Mouse (Mus musculus) thymus, postnatal 36 days (tissue): ENCODE data around the gene Zfp672.
"Not testable (repeated sequence)": the region's sequence is repeated elsewhere in the genome, so short reads cannot be mapped to it uniquely, and the experiment has no call there.

ENCODE experiments used
- DNase-seq, 2 experiments: peaks; one replicate each; pipeline ENCODE4 v3.0.0; 2022; ENCODE audit warnings: mixed read lengths in 2 of 2

Gene Zfp672

DNA sequence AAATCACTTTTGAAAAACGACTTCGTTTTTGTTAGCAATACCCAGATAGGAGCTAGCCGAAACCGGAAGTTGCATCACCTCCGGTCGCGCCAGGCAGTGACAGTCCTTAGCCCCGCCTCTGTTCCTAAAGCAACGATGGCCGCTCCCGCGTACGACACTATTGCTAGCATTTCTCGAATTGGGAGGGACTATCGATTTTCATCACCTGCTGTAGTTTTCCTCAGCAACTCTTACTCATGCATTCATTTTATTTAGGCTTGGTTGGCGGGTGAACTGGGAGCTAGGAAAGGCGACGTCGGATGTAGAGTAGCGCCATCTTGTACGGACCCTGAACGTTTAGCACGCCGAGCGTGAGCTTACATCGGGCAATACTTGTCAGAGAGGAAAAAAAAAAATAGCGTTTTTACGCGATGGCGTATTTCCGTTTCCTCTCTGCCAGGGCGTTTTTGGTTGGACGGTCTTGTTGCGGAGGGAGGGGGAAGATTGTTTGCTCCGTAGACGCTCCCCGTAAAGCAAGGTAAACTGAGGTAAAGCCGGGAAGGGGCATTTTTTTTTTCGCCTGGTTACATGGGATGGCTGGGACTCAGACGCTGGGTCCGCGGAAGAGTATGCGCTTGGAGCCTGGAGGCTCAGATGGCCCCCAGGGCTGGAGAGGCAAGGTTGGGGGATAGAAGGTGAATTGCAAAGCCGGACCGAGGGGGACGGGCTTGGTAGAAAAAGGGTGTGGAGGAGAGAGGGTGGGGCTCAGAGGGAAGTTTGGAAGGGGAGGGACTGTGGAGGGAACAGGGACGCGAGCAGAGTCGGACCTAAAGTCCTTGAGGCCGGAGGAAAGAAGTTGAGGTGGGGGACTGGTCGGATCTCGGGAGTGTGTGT lies at the start of gene Zfp672, which contains the start of gene Sh3bp5l:
Gene Zfp672 (minus strand): TSS at position 64 of the 873 bp plus-strand sequence.
Gene Sh3bp5l (plus strand): TSS at position 449 of the 873 bp plus-strand sequence.
- peak; percentile 82 to 85 for DNase-seq

DNA sequence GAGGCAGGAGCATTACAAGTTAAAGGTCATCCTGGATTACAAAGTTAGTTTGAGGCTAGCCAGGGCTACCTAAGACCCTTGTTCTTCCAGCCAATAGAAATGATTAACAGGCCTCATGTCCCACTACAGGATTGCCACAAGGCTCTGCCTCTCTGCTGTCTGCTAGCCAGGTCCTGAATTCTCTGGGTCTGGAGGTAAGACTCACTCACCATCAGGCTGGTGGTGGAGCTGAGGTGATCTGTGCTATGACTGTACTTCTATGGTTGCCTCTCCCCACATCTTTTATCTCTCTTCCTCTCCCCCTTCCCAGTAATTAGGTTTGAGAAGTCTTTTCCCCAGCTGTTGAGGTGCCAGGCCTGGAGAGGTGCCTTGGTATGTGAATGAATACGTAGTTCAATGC lies 49.4 kb upstream of the Zfp672 start:
- no peak for DNase-seq

DNA sequence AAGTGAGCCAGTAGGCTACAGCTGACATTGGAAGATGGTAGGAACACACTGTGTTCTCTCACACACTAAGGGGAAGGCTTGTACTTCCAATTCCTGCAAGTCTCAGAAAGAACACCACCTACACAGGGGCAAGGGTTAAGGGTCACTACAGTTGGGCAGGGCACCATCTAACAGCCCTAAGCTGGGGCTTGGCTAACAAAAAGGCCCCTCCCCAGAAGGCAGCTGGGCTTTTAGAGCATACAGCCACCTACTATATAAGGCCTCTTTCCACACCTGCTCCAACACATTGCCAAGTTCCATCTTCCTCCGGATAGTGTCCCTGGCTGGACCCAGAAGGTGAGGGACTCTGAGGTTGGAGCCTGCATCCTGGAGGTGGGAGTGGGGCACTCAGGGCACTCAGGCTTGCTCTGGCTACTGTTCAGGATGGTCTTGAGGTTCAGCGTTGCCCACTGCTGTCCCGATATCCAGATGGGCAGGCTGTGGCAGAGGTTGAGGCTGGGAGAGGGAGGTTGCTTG lies 48.7 kb upstream of the Zfp672 start, which contains the start of gene Lypd8:
Gene Lypd8 (plus strand): TSS at position 281 of the 516 bp plus-strand sequence.
- no peak for DNase-seq

DNA sequence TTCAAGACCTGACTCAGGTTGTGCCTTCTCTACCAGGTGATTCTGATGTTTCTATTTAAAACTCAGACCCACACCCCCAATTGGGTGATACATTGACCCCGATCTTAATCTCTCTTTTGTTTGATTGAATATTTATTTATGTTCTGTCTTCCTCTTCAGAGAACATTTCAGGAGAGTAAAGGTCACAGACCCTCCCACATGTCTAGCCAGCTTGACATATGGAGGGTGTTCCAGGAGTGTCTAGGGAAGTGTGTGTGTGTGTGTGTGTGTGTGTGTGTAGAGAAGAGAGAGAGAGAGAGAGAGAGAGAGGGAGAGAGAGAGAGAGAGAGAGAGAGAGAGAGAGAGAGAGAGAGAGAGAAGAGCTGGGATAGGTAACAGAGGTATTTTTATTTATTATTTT lies 47.5 kb upstream of the Zfp672 start:
- no peak for DNase-seq

DNA sequence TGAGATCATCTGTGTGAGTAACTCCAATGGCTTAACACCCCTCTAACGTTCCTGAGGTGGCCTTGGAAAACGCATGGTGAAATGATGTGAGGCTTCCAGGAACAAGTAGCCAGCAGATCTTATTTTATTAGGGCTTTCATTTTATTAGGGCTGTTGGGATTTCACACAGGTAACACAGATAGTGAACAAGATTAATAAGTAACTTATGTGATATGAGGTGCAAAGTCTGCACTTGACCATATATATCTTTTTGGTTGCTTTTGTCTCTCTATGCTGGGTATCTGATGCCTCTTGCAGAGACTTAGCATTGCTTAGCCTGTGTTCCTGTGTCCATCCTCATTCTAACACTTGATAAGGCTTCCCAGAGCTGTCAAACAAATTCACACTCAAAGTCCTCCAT lies 47.1 kb upstream of the Zfp672 start:
- DNase-seq: no peak

DNA sequence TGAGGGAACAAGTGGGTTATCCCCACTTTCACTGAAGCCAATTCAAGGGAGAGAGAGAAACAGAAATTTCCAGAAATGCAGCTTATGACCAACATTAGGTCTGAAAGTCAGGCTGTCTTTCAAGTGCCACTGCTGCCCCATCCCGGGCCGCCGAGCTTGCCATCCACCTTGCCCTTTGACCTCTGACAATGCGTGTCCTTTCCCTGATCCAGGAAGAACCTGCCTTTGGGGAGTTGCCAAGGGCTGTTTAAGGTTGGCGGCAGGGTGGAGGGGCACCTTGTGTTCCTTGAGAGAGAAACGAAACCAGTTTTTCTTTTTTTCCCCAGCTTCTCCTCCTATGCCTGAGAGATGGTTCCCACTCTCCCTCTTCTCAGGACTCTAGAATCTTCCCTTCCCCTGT lies 36.1 kb upstream of the Zfp672 start:
- DNase-seq: not testable (repeated sequence)

GRCm38 (mm10) chr11:58364454-58364853 lies 34.3 kb upstream of the Zfp672 start:
- DNase-seq: no peak

- DNase-seq: not testable (repeated sequence)
Observed at GRCm38 (mm10) chr11:58362562-58362961, 32.4 kb upstream of the Zfp672 start.

DNA sequence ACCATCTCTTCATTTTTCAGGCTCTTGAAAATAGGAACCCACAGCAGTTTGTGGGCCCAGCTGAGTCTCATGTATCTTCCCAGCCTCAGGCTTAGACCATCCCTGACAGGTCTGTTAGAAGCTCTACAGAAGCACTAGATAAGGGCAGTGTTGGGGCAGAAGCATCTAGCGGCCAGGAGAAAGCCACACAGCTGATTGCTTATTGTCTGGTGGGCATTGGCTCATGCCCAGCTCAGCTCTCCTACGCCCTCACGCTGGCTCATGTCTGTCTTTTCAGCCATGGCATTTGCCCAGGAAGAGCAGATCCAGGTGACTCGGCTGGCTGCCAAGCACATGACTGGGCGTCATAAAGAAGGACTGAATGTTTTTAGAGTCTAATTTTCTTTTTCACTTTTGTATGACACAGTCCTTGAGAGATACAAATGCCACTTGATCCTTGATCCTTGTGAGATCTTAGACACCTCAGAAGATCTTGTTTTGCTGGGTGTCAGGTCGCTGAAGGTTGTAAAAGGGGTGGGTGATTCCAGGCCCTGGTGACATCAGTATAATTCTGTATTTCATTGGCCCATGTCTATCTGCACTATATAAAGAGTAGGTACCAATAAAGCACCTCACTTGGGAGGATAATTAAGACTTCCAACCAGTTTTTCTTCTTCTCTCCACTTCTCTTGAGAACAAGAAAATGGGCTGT lies 27.9 kb upstream of the Zfp672 start:
- no peak for DNase-seq

- no peak for DNase-seq
Observed at GRCm38 (mm10) chr11:58357042-58357441, 26.9 kb upstream of the Zfp672 start.

- DNase-seq: no peak
Observed at GRCm38 (mm10) chr11:58354927-58355326, 24.8 kb upstream of the Zfp672 start.

- DNase-seq: no peak
Observed at GRCm38 (mm10) chr11:58354476-58354875, 24.3 kb upstream of the Zfp672 start.

- DNase-seq: no peak
Observed at GRCm38 (mm10) chr11:58353709-58354108, 23.6 kb upstream of the Zfp672 start.

DNA sequence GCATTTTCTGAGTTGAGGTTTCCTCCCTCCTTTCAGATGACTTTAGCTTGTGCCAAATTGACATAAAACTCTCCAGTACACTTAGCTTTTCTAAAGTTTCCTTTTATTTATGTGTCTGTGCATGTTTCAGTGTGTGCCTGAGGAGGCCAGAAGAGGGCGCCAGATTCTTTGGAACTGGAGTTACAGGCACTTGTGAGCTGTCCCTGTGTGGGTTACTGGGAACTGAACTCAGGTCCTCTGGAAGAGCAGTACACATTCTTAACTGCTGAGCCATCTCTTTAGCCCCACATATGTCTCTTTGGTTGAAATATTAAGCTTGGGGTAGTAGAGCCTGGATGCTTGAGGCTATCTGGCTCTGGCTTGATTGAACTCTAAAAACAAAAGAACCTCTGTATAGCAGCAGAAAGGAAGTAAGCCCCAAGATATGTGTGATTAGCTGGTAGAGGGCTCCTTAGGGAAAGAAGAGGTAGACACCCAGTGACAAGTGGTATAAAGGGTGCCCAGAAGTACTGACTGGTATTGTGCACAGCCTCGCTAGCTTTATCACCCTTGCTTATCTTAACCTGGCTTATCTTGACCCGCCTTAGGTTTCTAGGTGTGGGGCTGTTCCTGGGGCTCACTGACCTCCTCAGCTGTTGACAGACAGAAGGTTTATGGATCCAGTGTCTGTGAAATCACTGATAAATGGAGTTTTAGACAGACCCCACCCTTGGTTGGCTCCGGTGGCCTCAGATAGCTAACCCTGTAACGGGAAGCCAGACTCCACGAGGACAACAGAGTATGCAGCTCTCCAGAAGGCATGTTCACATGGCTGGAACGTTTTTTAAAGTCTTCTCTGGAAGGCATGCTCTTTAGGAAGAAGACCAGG lies 22.8 kb upstream of the Zfp672 start:
- DNase-seq: no peak

- no peak for DNase-seq
Observed at GRCm38 (mm10) chr11:58351179-58351578, 21.0 kb upstream of the Zfp672 start.

DNA sequence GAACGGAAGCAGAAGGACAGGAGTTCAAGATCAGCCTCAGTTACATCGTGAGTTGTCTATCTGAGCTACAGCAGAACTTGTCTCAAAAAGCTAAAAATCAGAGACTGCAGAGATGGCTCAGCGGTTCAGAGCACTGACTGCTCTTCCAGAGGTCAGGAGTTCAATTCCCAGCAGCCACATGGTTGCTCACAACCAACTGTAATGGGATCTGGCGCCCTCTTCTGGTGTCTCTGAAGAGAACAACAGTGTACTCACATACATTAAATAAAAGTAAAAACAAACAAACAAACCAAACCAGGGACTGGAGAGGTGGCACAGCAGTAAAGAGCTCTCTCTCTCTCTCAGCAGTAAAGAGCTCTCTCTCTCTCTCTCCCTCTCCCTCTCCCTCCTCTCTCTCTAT lies 20.5 kb upstream of the Zfp672 start:
- DNase-seq: no peak

DNA sequence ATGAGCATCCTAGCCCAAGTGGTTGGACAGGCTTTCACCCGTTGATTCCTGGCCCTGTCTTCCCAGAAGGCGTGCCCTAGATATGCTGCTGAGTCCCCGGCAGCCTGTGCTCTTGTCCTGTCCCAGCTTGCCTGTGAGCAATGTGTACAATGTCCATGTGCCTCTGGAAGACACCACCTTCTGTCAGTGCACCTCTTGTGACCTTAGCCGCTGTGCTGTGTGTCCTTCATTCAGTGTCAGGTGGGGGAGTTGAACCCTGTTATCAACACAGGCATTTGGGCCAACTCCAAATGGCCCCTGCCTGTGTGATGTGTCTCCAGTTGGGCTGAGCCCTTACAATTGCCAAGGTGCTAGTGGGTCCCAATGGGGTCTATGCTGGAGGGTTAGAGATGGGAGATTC lies 16.6 kb upstream of the Zfp672 start:
- no peak for DNase-seq

- DNase-seq: no peak
Observed at GRCm38 (mm10) chr11:58334746-58335145, 4.6 kb upstream of the Zfp672 start.

DNA sequence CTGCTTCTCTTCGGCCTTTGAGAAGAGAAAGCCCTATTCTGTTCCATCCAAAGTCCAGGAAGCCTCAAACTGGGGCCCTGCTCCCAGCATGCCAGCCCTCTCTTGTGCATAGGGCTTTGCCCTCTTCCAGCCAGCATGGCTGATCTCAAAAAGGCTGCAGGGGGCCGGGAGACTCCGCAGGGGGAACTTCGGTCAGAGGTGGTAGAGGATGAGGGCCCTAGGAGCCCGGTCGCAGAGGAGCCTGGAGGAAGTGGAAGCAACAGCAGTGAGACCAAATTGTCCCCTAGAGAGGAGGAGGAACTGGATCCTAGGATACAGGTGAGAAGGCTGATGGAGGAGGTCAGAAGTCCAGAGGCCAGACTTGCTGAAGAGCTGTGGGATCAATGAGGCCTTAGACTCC lies 1.4 kb upstream of the Zfp672 start:
- no peak for DNase-seq

DNA sequence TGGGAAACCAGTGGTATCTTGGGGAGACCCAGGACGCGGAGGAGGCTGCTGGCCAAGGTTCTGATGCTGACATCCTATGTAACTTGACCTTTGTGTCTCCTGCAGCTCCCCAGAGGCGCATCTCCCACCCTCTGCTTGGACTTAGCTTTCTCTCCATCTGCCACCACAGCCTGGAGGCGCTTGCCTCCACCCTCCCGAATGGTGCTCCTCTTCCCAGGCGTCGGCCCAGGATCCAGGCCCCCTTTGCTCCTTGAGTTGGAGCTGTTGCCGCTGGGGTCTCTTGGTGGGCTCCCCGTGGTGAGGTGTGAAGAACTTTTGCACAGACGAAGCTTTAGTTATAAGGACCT lies 983 bp upstream of the Zfp672 start:
- no peak for DNase-seq

DNA sequence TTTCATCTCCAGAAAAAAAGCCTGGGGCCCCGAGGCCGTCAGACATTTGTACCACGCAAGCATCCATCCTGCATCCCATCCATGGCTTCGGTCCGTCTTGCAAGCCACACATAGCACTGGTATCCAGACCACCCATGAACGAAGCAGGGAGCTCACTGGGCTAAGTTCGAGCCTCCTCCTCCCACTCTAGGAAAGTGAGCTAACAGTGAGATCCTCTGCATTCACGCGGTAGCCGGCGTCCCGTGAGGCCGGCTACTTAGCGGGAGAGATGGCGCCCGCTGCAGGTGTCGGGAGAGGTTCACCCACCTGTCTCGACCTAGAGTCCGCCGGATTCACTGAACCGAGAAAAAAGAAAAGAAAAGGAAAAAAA lies 248 bp downstream of the Zfp672 start:
- DNase-seq: no peak

DNA sequence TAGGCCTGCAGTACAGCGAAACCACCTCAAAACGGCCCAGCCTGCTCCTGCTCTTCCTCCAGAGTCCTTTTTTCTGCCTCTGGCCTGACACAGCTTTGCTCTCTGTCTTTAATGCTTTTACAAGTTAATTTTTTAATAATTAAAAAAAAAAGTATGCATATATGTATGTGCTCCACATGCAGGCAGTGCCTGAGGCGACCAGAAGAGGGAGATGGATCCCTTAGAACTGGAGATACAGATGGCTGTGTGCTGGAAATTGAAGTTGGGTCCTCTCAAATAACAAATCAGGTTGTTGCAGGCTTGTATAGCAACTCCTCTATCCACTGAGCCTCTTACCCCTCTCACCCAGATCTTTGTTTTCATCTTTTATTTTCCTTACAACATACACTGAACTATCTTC lies 3.4 kb downstream of the Zfp672 start:
- DNase-seq: no peak
